Mouse (Mus musculus): ENCODE data around the gene Nkain2. TPM values are rescaled to one million over a fixed set of nuclear protein-coding genes. Genes with fewer than 3 reads are reported as not detected.

Gene Nkain2
- polyA plus RNA-seq, 1 experiment from 2014 or later = 1.00 TPM

- Histone ChIP-seq H3K36me3 (replicated peaks; ENCODE audit: control insufficient read depth, insufficient read depth, low read depth, low read length) (no peaks in the 10 kb centered on the region), H3K4me2 (ENCODE audit: low read depth, low read length) (no peak overlapping the region), H3K27me3 (ENCODE audit: control insufficient read depth, insufficient read depth, low read length) (no peaks in the 10 kb centered on the region), H3K27ac (replicated peaks; ENCODE audit: low read depth, low read length) (no peak overlapping the region), H3K4me3 (ENCODE audit: low read depth, low read length) (no peak overlapping the region), H3K4me1 (ENCODE audit: control insufficient read depth, insufficient read depth, low read length) (no peaks in the 10 kb centered on the region), H3K9me3 (replicated peaks; ENCODE audit: control insufficient read depth, low read length) (no peaks in the 10 kb centered on the region), H3K9ac (replicated peaks; ENCODE audit: low read length) (no peak overlapping the region)
- 68% methylated on average over 3 of the region's 3 CpGs for WGBS
- ATAC-seq (replicated peaks; ENCODE audit: insufficient number of reproducible peaks, low FRiP score, low TSS enrichment, low read depth) (no peak), DNase-seq (ENCODE audit: low spot score) (no peak)
Observed at GRCm38 (mm10) chr10:32640256-32640655, 250.0 kb downstream of the Nkain2 start.

- Histone ChIP-seq H3K36me3 (replicated peaks; ENCODE audit: control insufficient read depth, insufficient read depth, low read depth, low read length) (no peaks in the 10 kb centered on the region), H3K27ac (replicated peaks; ENCODE audit: low read depth, low read length) (no peak overlapping the region), H3K9me3 (replicated peaks; ENCODE audit: control insufficient read depth, low read length) (no peaks in the 10 kb centered on the region), H3K4me1 (ENCODE audit: control insufficient read depth, insufficient read depth, low read length) (no peaks in the 10 kb centered on the region), H3K9ac (replicated peaks; ENCODE audit: low read length) (no peak overlapping the region), H3K27me3 (ENCODE audit: control insufficient read depth, insufficient read depth, low read length) (no peaks in the 10 kb centered on the region), H3K4me2 (ENCODE audit: low read depth, low read length) (no peak overlapping the region), H3K4me3 (ENCODE audit: low read depth, low read length) (no peak overlapping the region)
- no peak for DNase-seq (ENCODE audit: low spot score)
- no peak for ATAC-seq (replicated peaks; ENCODE audit: insufficient number of reproducible peaks, low FRiP score, low TSS enrichment, low read depth)
Observed at GRCm38 (mm10) chr10:32639173-32639572, 251.1 kb downstream of the Nkain2 start.

DNA sequence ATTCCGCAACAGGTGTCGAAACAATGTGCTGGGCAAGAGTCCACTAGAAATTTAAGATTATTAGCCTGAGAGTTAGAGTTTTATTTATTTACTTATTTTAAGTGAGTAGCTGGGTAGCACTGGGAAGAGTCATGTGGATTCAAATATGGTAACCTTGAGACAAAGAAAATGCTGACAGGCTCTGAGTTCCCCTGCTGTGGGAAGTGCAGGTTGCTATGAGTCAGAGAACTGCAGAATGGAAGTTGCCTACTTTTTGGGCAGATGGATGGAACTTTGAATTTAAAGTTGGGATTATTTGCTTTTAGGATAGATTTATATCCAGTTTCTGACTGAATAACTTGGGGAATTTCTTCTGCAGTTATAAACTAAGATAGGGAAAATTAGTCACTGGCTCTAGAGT lies 259.2 kb downstream of the Nkain2 start:
- no peak overlapping the region for H3K9ac ChIP-seq (replicated peaks; ENCODE audit: low read length)
- WGBS = 96% methylated on average over 2 of the region's 2 CpGs
- no peaks in the 10 kb centered on the region for H3K4me1 ChIP-seq (ENCODE audit: control insufficient read depth, insufficient read depth, low read length)

DNA sequence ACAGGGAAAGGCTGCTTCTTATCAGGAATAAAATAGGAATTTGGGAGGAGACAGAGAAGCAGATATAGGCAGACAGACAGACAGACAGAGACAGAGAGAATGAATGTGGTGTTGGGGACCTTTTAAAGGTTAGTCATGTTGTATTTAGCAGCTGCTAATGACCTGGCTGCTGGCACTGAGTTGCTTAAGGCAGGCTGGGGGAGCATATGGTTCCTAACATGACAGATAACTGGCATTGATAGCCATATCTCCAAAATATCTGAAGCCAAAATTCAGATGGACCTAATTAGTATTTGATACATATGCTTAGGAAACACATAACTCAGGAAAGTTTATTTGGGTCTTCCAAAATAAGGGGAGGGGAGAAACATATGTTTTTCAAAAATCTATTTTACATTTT lies 285.8 kb downstream of the Nkain2 start:
- no peak for ATAC-seq (replicated peaks; ENCODE audit: insufficient number of reproducible peaks, low FRiP score, low TSS enrichment, low read depth)
- no peak overlapping the region for H3K27ac ChIP-seq (replicated peaks; ENCODE audit: low read depth, low read length)
- DNase-seq (ENCODE audit: low spot score) = no peak
- H3K27me3 ChIP-seq (ENCODE audit: control insufficient read depth, insufficient read depth, low read length) = no peaks in the 10 kb centered on the region
- no peaks in the 10 kb centered on the region for H3K9me3 ChIP-seq (replicated peaks; ENCODE audit: control insufficient read depth, low read length)
- H3K4me2 ChIP-seq (ENCODE audit: low read depth, low read length) = no peak overlapping the region
- no peak overlapping the region for H3K9ac ChIP-seq (replicated peaks; ENCODE audit: low read length)
- no peaks in the 10 kb centered on the region for H3K4me1 ChIP-seq (ENCODE audit: control insufficient read depth, insufficient read depth, low read length)
- H3K36me3 ChIP-seq (replicated peaks; ENCODE audit: control insufficient read depth, insufficient read depth, low read depth, low read length) = no peaks in the 10 kb centered on the region
- no peak overlapping the region for H3K4me3 ChIP-seq (ENCODE audit: low read depth, low read length)

More for the DNA sequence above, 259.2 kb downstream of the Nkain2 start:
- H3K27me3 ChIP-seq (ENCODE audit: control insufficient read depth, insufficient read depth, low read length) = no peaks in the 10 kb centered on the region
- H3K9me3 ChIP-seq (replicated peaks; ENCODE audit: control insufficient read depth, low read length) = no peaks in the 10 kb centered on the region
- H3K4me2 ChIP-seq (ENCODE audit: low read depth, low read length) = no peak overlapping the region
- ATAC-seq (replicated peaks; ENCODE audit: insufficient number of reproducible peaks, low FRiP score, low TSS enrichment, low read depth) = no peak
- no peaks in the 10 kb centered on the region for H3K36me3 ChIP-seq (replicated peaks; ENCODE audit: control insufficient read depth, insufficient read depth, low read depth, low read length)
- H3K4me3 ChIP-seq (ENCODE audit: low read depth, low read length) = no peak overlapping the region
- no peak for DNase-seq (ENCODE audit: low spot score)
- H3K27ac ChIP-seq (replicated peaks; ENCODE audit: low read depth, low read length) = no peak overlapping the region

DNA sequence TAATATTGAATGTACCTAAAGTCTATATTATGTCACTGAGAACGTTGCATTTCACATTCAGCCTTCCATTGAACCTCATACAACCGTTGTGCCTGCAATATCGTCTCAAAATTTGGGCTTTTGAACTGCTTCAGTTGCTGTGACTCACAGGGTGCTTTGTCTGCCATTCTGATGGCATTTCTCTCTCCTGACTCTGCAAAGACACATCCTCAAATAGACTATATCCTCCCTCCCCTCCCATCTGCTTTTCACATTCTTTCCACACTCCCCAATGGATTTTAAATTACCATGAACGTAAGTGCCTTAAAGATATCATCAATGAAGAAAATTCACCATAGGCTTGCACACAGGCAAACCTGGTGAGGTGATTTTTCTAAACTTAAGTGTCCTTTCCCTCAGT lies 287.5 kb downstream of the Nkain2 start:
- no peaks in the 10 kb centered on the region for H3K9me3 ChIP-seq (replicated peaks; ENCODE audit: control insufficient read depth, low read length)
- DNase-seq (ENCODE audit: low spot score) = no peak
- H3K36me3 ChIP-seq (replicated peaks; ENCODE audit: control insufficient read depth, insufficient read depth, low read depth, low read length) = no peaks in the 10 kb centered on the region
- no peaks in the 10 kb centered on the region for H3K27me3 ChIP-seq (ENCODE audit: control insufficient read depth, insufficient read depth, low read length)
- H3K27ac ChIP-seq (replicated peaks; ENCODE audit: low read depth, low read length) = no peak overlapping the region
- no peak for ATAC-seq (replicated peaks; ENCODE audit: insufficient number of reproducible peaks, low FRiP score, low TSS enrichment, low read depth)
- no peak overlapping the region for H3K4me2 ChIP-seq (ENCODE audit: low read depth, low read length)
- WGBS = 83% methylated on average over 4 of the region's 4 CpGs
- no peak overlapping the region for H3K9ac ChIP-seq (replicated peaks; ENCODE audit: low read length)
- H3K4me1 ChIP-seq (ENCODE audit: control insufficient read depth, insufficient read depth, low read length) = no peaks in the 10 kb centered on the region
- no peak overlapping the region for H3K4me3 ChIP-seq (ENCODE audit: low read depth, low read length)

- Histone ChIP-seq H3K36me3 (replicated peaks; ENCODE audit: control insufficient read depth, insufficient read depth, low read depth, low read length) (no peaks in the 10 kb centered on the region), H3K4me3 (ENCODE audit: low read depth, low read length) (no peak overlapping the region), H3K27me3 (ENCODE audit: control insufficient read depth, insufficient read depth, low read length) (no peaks in the 10 kb centered on the region), H3K27ac (replicated peaks; ENCODE audit: low read depth, low read length) (no peak overlapping the region), H3K4me2 (ENCODE audit: low read depth, low read length) (no peak overlapping the region), H3K9ac (replicated peaks; ENCODE audit: low read length) (no peak overlapping the region), H3K9me3 (replicated peaks; ENCODE audit: control insufficient read depth, low read length) (no peaks in the 10 kb centered on the region), H3K4me1 (ENCODE audit: control insufficient read depth, insufficient read depth, low read length) (no peaks in the 10 kb centered on the region)
- DNase-seq (ENCODE audit: low spot score) (no peak), ATAC-seq (replicated peaks; ENCODE audit: insufficient number of reproducible peaks, low FRiP score, low TSS enrichment, low read depth) (no peak)
- 75% methylated on average over 2 of the region's 2 CpGs for WGBS
Observed at GRCm38 (mm10) chr10:32594998-32595397, 295.3 kb downstream of the Nkain2 start.

DNA sequence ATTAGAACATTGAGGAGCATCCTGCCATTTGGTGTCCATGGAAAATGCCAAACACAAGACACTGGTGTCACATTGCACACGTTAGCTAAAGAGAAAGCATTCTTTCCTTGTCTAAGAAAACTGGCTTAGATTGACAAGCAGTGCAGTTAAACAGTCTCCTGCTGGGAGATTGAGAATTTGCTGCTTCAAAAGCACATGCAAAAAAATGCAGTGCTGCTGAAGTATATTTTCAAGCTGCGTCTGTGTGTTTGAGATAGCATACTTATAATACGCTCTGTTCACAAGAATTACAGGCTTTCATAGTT lies 313.0 kb downstream of the Nkain2 start:
- DNase-seq (ENCODE audit: low spot score) (peak; percentile 7), ATAC-seq (replicated peaks; ENCODE audit: insufficient number of reproducible peaks, low FRiP score, low TSS enrichment, low read depth) (no peak; the same call in 1 of the 2 replicates)
- Histone ChIP-seq H3K4me3 (ENCODE audit: low read depth, low read length) (no peak overlapping the region), H3K9me3 (replicated peaks; ENCODE audit: control insufficient read depth, low read length) (no peaks in the 10 kb centered on the region), H3K27me3 (ENCODE audit: control insufficient read depth, insufficient read depth, low read length) (no peaks in the 10 kb centered on the region), H3K27ac (replicated peaks; ENCODE audit: low read depth, low read length) (no peak overlapping the region), H3K36me3 (replicated peaks; ENCODE audit: control insufficient read depth, insufficient read depth, low read depth, low read length) (no peaks in the 10 kb centered on the region), H3K9ac (replicated peaks; ENCODE audit: low read length) (no peak overlapping the region), H3K4me2 (ENCODE audit: low read depth, low read length) (no peak overlapping the region), H3K4me1 (ENCODE audit: control insufficient read depth, insufficient read depth, low read length) (no peaks in the 10 kb centered on the region)
- WGBS = 57% methylated on average over 3 of the region's 3 CpGs

- no peaks in the 10 kb centered on the region for H3K9me3 ChIP-seq (replicated peaks; ENCODE audit: control insufficient read depth, low read length)
- H3K4me2 ChIP-seq (ENCODE audit: low read depth, low read length) = no peak overlapping the region
- WGBS = 48% methylated on average over 2 of the region's 2 CpGs
- no peak overlapping the region for H3K27ac ChIP-seq (replicated peaks; ENCODE audit: low read depth, low read length)
- no peak overlapping the region for H3K9ac ChIP-seq (replicated peaks; ENCODE audit: low read length)
- H3K27me3 ChIP-seq (ENCODE audit: control insufficient read depth, insufficient read depth, low read length) = no peaks in the 10 kb centered on the region
- DNase-seq (ENCODE audit: low spot score) (no peak), ATAC-seq (replicated peaks; ENCODE audit: insufficient number of reproducible peaks, low FRiP score, low TSS enrichment, low read depth) (no peak; the same call in 1 of the 2 replicates)
- no peaks in the 10 kb centered on the region for H3K36me3 ChIP-seq (replicated peaks; ENCODE audit: control insufficient read depth, insufficient read depth, low read depth, low read length)
- no peaks in the 10 kb centered on the region for H3K4me1 ChIP-seq (ENCODE audit: control insufficient read depth, insufficient read depth, low read length)
- no peak overlapping the region for H3K4me3 ChIP-seq (ENCODE audit: low read depth, low read length)
Observed at GRCm38 (mm10) chr10:32576559-32577275, 313.5 kb downstream of the Nkain2 start.

All from embryonic facial prominence, embryonic 11.5 days (tissue).